Mouse (Mus musculus) cerebellum, adult 2 months (tissue): ENCODE measurements around the gene Fsip1. TPM values are rescaled to one million over a fixed set of nuclear protein-coding genes. Genes with fewer than 3 reads are reported as not detected.

Experiments used
- DNase-seq, 2 experiments: peaks; one replicate each; pipeline ENCODE4 v3.0.0; 2021
- H3K27ac ChIP-seq: fragments of 200-500 bp; 2 replicates; pipeline ENCODE4 v1.5.1; 2012; ENCODE audit warnings: low read length, control low read depth, inconsistent platforms; ENCODE audit not compliant: insufficient read depth
- H3K27me3 ChIP-seq: fragments of 200-500 bp; 2 replicates; pipeline ENCODE4 v1.6.1; 2012; ENCODE audit warnings: inconsistent platforms, mild to moderate bottlenecking, low read length, moderate library complexity; ENCODE audit not compliant: control insufficient read depth, insufficient read depth
- H3K4me1 ChIP-seq: fragments of 200-500 bp; 2 replicates; pipeline ENCODE4 v1.6.1; 2011; ENCODE audit warnings: low read length; ENCODE audit not compliant: control insufficient read depth, insufficient read depth
- H3K4me3 ChIP-seq: fragments of 200-500 bp; replicated peaks from 2 replicates; pipeline ENCODE3; 2011; ENCODE audit warnings: mild to moderate bottlenecking, low read depth, low read length, control low read depth; ENCODE audit not compliant: insufficient read depth
- CTCF ChIP-seq: fragments of 200-500 bp; IDR thresholded peaks from 2 replicates; pipeline ENCODE4 v1.5.1; 2011; ENCODE audit warnings: low read depth, mild to moderate bottlenecking, control low read depth, low read length, moderate library complexity, borderline replicate concordance; ENCODE audit not compliant: insufficient read depth
- POLR2A ChIP-seq: fragments of 200-500 bp; IDR thresholded peaks from 2 replicates; pipeline ENCODE4 v1.6.1; 2011; ENCODE audit warnings: low read length, control low read depth, borderline replicate concordance; ENCODE audit not compliant: insufficient read depth
- WGBS: fragments of 180-500 bp; shearing (Covaris S2); methylation state at CpG from one replicate; pipeline ENCODE4 v1.1.7; 2018; 5-methylcytosine and 5-hydroxymethylcytosine counted together
- polyA plus RNA-seq: library from polyadenylated mRNA; depleted of rRNA; stranded (reverse); fragments of >200 nt; gene quantifications from 2 replicates; pipeline ENCODE4 v1.2.3, GENCODE M21; 2012

Gene Fsip1
- polyA plus RNA-seq, 1 experiment = 0.38 TPM

DNA sequence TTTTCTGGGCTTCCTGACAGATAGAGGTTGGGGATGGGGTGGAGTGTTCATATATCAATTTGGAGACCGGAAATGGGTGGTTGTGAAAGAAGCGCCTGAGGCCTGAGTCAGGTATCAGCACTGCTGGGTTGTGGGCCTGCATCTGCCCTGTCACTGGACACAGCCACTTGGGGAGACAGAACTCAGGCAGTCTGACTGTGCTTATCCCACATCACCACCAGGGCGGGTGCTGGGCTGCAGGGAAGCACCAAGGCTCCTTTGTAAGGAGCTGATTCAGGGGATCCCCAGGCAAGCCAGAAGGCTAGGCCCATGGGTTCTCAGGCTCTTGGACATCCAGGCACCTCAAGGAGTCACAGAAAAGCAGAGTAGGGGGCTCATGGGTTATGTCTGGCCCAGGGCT, 59.8 kb downstream of the Fsip1 start:
- TF ChIP-seq POLR2A (no peak), CTCF (no peak)
- 91% methylated on average over 3 of the region's 3 CpGs for WGBS

GRCm38 (mm10) chr2:118182136-118182535, 74.6 kb downstream of the Fsip1 start:
- no peak for TF ChIP-seq POLR2A
- TF ChIP-seq CTCF = no peak
- no peak overlapping the region for H3K27ac ChIP-seq
- 41% methylated on average over 2 of the region's 2 CpGs for WGBS
- H3K4me1 ChIP-seq = no peaks in the 10 kb centered on the region
- no peak for DNase-seq
- H3K27me3 ChIP-seq = no peaks in the 10 kb centered on the region
- no peak overlapping the region for H3K4me3 ChIP-seq

More for the DNA sequence above, 59.8 kb downstream of the Fsip1 start:
- Histone ChIP-seq H3K4me3 (no peak overlapping the region), H3K4me1 (no peaks in the 10 kb centered on the region), H3K27ac (no peak overlapping the region), H3K27me3 (no peaks in the 10 kb centered on the region)
- no peak for DNase-seq

GRCm38 (mm10) chr2:118179873-118180585, 76.7 kb downstream of the Fsip1 start:
- DNase-seq = no peak
- no peak overlapping the region for H3K27ac ChIP-seq
- no peaks in the 10 kb centered on the region for H3K4me1 ChIP-seq
- H3K4me3 ChIP-seq = no peak overlapping the region
- H3K27me3 ChIP-seq = no peaks in the 10 kb centered on the region
- TF ChIP-seq POLR2A (no peak), CTCF (no peak)

- no peak for DNase-seq
- TF ChIP-seq CTCF (no peak), POLR2A (no peak)
- no peak overlapping the region for H3K27ac ChIP-seq
- no peaks in the 10 kb centered on the region for H3K4me1 ChIP-seq
- H3K4me3 ChIP-seq = no peak overlapping the region
- no peaks in the 10 kb centered on the region for H3K27me3 ChIP-seq
- WGBS = 13% methylated on average over 8 of the region's 10 CpGs
Observed at GRCm38 (mm10) chr2:118179472-118179871, 77.3 kb downstream of the Fsip1 start.

- no peak for TF ChIP-seq CTCF
- TF ChIP-seq POLR2A = no peak
- H3K4me3 ChIP-seq = no peak overlapping the region
- no peaks in the 10 kb centered on the region for H3K27me3 ChIP-seq
- WGBS = 82% methylated on average over 10 of the region's 10 CpGs
- no peak overlapping the region for H3K27ac ChIP-seq
- H3K4me1 ChIP-seq = no peaks in the 10 kb centered on the region
- DNase-seq = no peak
Observed at GRCm38 (mm10) chr2:118174558-118175383, 82.0 kb downstream of the Fsip1 start.

- Histone ChIP-seq H3K27me3 (no peaks in the 10 kb centered on the region; the same call in 1 of the 2 replicates), H3K27ac (no peak overlapping the region), H3K4me3 (no peak overlapping the region), H3K4me1 (no peaks in the 10 kb centered on the region)
- no peak for TF ChIP-seq POLR2A
- TF ChIP-seq CTCF = no peak
- WGBS = 78% methylated on average over 1 of the region's 1 CpGs
- no peak for DNase-seq
Observed at GRCm38 (mm10) chr2:118168225-118168624, 88.5 kb downstream of the Fsip1 start.

DNA sequence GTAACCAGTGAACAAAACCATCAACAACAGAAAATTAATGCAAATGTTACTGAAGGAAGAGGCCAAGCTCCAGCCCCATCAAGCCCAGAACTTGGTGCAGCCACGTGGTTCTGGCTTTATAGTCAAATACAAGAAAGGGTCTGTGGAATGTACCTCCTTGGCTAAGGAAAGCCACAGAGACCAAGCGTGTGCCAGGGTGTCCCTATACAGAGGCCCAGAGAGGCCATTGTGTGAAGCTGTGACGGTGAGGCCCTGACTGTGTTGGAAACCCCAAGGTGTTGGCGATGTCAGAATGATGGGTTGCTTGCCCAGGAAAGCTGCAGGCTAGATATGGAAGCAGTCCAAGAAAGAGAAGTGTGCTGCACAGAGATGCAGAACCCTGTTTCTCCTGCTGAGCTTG, 89.0 kb downstream of the Fsip1 start:
- no peaks in the 10 kb centered on the region for H3K4me1 ChIP-seq
- DNase-seq = peak in 1 of 2 experiments; percentile 11
- 24% methylated on average over 4 of the region's 4 CpGs for WGBS
- no peaks in the 10 kb centered on the region; the same call in 1 of the 2 replicates for H3K27me3 ChIP-seq
- no peak overlapping the region for H3K4me3 ChIP-seq
- H3K27ac ChIP-seq = no peak overlapping the region
- TF ChIP-seq CTCF = no peak
- TF ChIP-seq POLR2A = no peak
